Mouse (Mus musculus) neural tube, embryonic 11.5 days (tissue): Measurements from ENCODE around the gene Spata21. TPM values are rescaled to one million over a fixed set of nuclear protein-coding genes. Genes with fewer than 3 reads are reported as not detected.
A peak's percentile ranks its signal among the peaks of the same experiment; 100 is the strongest.

Experiments
- ATAC-seq: fragments of 200-750 bp; cut with Nextera tagmentation; 2 replicates; pipeline ENCODE4 v1.8.0; 2017; ENCODE audit warnings: moderate number of reproducible peaks, mild to moderate bottlenecking, moderate TSS enrichment, moderate library complexity; ENCODE audit not compliant: insufficient read depth, low FRiP score, low TSS enrichment
- DNase-seq: peaks from one replicate; pipeline ENCODE4 v3.0.0-alpha.2; 2015; ENCODE audit warnings: low spot score
- H3K27ac ChIP-seq: fragments of 300-500 bp; sonication (generic); 2 replicates; pipeline ENCODE4 v1.5.1; 2014; ENCODE audit warnings: low read depth, mild to moderate bottlenecking, low read length
- H3K27me3 ChIP-seq: fragments of 300-500 bp; sonication (generic); 2 replicates; pipeline ENCODE4 v1.6.1; 2014; ENCODE audit warnings: mild to moderate bottlenecking, low read length, mixed read lengths; ENCODE audit not compliant: control insufficient read depth, insufficient read depth
- H3K36me3 ChIP-seq: fragments of 300-500 bp; sonication (generic); 2 replicates; pipeline ENCODE4 v1.6.1; 2014; ENCODE audit warnings: mild to moderate bottlenecking, low read length, moderate library complexity, mixed read lengths; ENCODE audit not compliant: control insufficient read depth, insufficient read depth
- H3K4me1 ChIP-seq: fragments of 300-500 bp; sonication (generic); 2 replicates; pipeline ENCODE4 v1.6.1; 2014; ENCODE audit warnings: low read length, mixed read lengths; ENCODE audit not compliant: control insufficient read depth, insufficient read depth
- H3K4me2 ChIP-seq: fragments of 300-500 bp; sonication (generic); 2 replicates; pipeline ENCODE4 v1.6.1; 2014; ENCODE audit warnings: low read depth, mild to moderate bottlenecking, moderate library complexity
- H3K4me3 ChIP-seq: fragments of 300-500 bp; sonication (generic); 2 replicates; pipeline ENCODE4 v1.5.1; 2014; ENCODE audit warnings: low read depth, low read length
- H3K9ac ChIP-seq: fragments of 300-500 bp; sonication (generic); 2 replicates; pipeline ENCODE4 v1.6.1; 2014; ENCODE audit warnings: mild to moderate bottlenecking, low read length
- H3K9me3 ChIP-seq: fragments of 300-500 bp; sonication (generic); 2 replicates; pipeline ENCODE4 v1.6.1; 2016; ENCODE audit warnings: low read length; ENCODE audit not compliant: control insufficient read depth
- WGBS: fragments of 180-500 bp; shearing (Covaris S2); extraction: QIAGEN DNeasy Blood & Tissue Kit; methylation state at CpG from one replicate; pipeline ENCODE4 v1.1.7; 2014; 5-methylcytosine and 5-hydroxymethylcytosine counted together
- polyA plus RNA-seq: library from polyadenylated mRNA; unstranded; fragments of >200 nt; fragmentation: Nextera tagmentation; extraction: Ambion mirVana; gene quantifications from 2 replicates; pipeline ENCODE4 v1.2.1, GENCODE M21; 2014

Gene Spata21
- polyA plus RNA-seq, 1 experiment from 2014 or later, result not detected

- DNase-seq (no peak), ATAC-seq (no peak)
- H3K4me3 ChIP-seq, result no peak overlapping the region
- H3K4me1 ChIP-seq, result peaks cover 8% of the 10 kb centered on the region
- H3K36me3 ChIP-seq, result no peaks in the 10 kb centered on the region
- 83% methylated on average over 9 of the region's 9 CpGs for WGBS
- no peak overlapping the region for H3K9ac ChIP-seq
- no peaks in the 10 kb centered on the region for H3K27me3 ChIP-seq
- no peak overlapping the region; the same call in 1 of the 2 replicates for H3K4me2 ChIP-seq
- H3K9me3 ChIP-seq, result no peaks in the 10 kb centered on the region
- no peak overlapping the region for H3K27ac ChIP-seq
Measured at GRCm38 (mm10) chr4:141058835-141059234, 29.3 kb upstream of the Spata21 start.

- H3K4me1 ChIP-seq, result peaks cover 6% of the 10 kb centered on the region; the same call in 1 of the 2 replicates
- peak overlapping the region; percentile 67 for H3K4me2 ChIP-seq
- no peaks in the 10 kb centered on the region for H3K27me3 ChIP-seq
- no peaks in the 10 kb centered on the region for H3K9me3 ChIP-seq
- peak overlapping the region; percentile 79 for H3K27ac ChIP-seq
- peak overlapping the region; percentile 77 for H3K9ac ChIP-seq
- no peaks in the 10 kb centered on the region for H3K36me3 ChIP-seq
- peak overlapping the region; percentile 55 for H3K4me3 ChIP-seq
- no peak for DNase-seq
- under 1% methylated on average over 32 of the region's 32 CpGs for WGBS
- no peak for ATAC-seq
Measured at GRCm38 (mm10) chr4:141059616-141060425, 28.3 kb upstream of the Spata21 start.

- ATAC-seq (peak; percentile 90), DNase-seq (peak; percentile 100)
- Histone ChIP-seq H3K4me3 (peak within 1 kb of the TSS; percentile 55), H3K9me3 (no peaks in the 10 kb centered on the region), H3K4me2 (peak within 1 kb of the TSS; percentile 67), H3K36me3 (no peaks in the 10 kb centered on the region), H3K4me1 (peaks cover 6% of the 10 kb centered on the region; the same call in 1 of the 2 replicates), H3K9ac (peak within 1 kb of the TSS; percentile 77), H3K27ac (peak within 1 kb of the TSS; percentile 79), H3K27me3 (no peaks in the 10 kb centered on the region)
- WGBS, result under 1% methylated on average over 76 of the region's 77 CpGs
Measured at GRCm38 (mm10) chr4:141060426-141061301, 27.5 kb upstream of the Spata21 start, which contains the start of gene Crocc. TSS of gene Crocc (minus strand) at chr4:141060550.

GRCm38 (mm10) chr4:141064104-141064659, 24.0 kb upstream of the Spata21 start:
- Histone ChIP-seq H3K4me3 (no peak overlapping the region), H3K27ac (no peak overlapping the region), H3K4me2 (no peak overlapping the region), H3K9ac (no peak overlapping the region), H3K36me3 (peaks cover 20% of the 10 kb centered on the region), H3K27me3 (no peaks in the 10 kb centered on the region), H3K9me3 (no peaks in the 10 kb centered on the region), H3K4me1 (peaks cover 6% of the 10 kb centered on the region; the same call in 1 of the 2 replicates)
- 87% methylated on average over 4 of the region's 4 CpGs for WGBS
- DNase-seq (no peak), ATAC-seq (no peak)

- peaks cover 24% of the 10 kb centered on the region for H3K36me3 ChIP-seq
- H3K9me3 ChIP-seq, result no peaks in the 10 kb centered on the region
- ATAC-seq (0 out of 2 replicates have a peak, but pooled peaks have one; percentile 8), DNase-seq (peak; percentile 87)
- H3K27me3 ChIP-seq, result no peaks in the 10 kb centered on the region
- no peak overlapping the region for H3K4me2 ChIP-seq
- no peak overlapping the region for H3K4me3 ChIP-seq
- H3K27ac ChIP-seq, result no peak overlapping the region
- WGBS, result 3% methylated on average over 8 of the region's 8 CpGs
- no peak overlapping the region for H3K9ac ChIP-seq
- H3K4me1 ChIP-seq, result no peaks in the 10 kb centered on the region
Measured at GRCm38 (mm10) chr4:141065123-141065522, 23.0 kb upstream of the Spata21 start.

GRCm38 (mm10) chr4:141066709-141067515, 21.2 kb upstream of the Spata21 start:
- Histone ChIP-seq H3K27me3 (no peaks in the 10 kb centered on the region), H3K27ac (no peak overlapping the region), H3K4me1 (no peaks in the 10 kb centered on the region), H3K9ac (no peak overlapping the region), H3K36me3 (peaks cover 24% of the 10 kb centered on the region), H3K4me2 (no peak overlapping the region), H3K4me3 (no peak overlapping the region), H3K9me3 (no peaks in the 10 kb centered on the region)
- ATAC-seq (no peak), DNase-seq (no peak)
- WGBS, result 90% methylated on average over 12 of the region's 12 CpGs

- no peak overlapping the region for H3K4me2 ChIP-seq
- H3K27ac ChIP-seq, result no peak overlapping the region
- ATAC-seq (no peak), DNase-seq (no peak)
- WGBS, result 89% methylated on average over 9 of the region's 9 CpGs
- peaks cover 24% of the 10 kb centered on the region for H3K36me3 ChIP-seq
- H3K9me3 ChIP-seq, result no peaks in the 10 kb centered on the region
- H3K9ac ChIP-seq, result no peak overlapping the region
- no peaks in the 10 kb centered on the region for H3K4me1 ChIP-seq
- no peak overlapping the region for H3K4me3 ChIP-seq
- H3K27me3 ChIP-seq, result no peaks in the 10 kb centered on the region
Measured at GRCm38 (mm10) chr4:141067516-141068046, 20.6 kb upstream of the Spata21 start.

- 94% methylated on average over 8 of the region's 8 CpGs for WGBS
- no peak for ATAC-seq
- H3K36me3 ChIP-seq, result peaks cover 24% of the 10 kb centered on the region
Measured at GRCm38 (mm10) chr4:141068655-141069054, 19.5 kb upstream of the Spata21 start.

More at GRCm38 (mm10) chr4:141068655-141069054, 19.5 kb upstream of the Spata21 start:
- Histone ChIP-seq H3K9me3 (no peaks in the 10 kb centered on the region), H3K27ac (no peak overlapping the region), H3K9ac (no peak overlapping the region), H3K4me3 (no peak overlapping the region), H3K4me2 (no peak overlapping the region), H3K27me3 (no peaks in the 10 kb centered on the region), H3K4me1 (no peaks in the 10 kb centered on the region)
- no peak for DNase-seq
